Mouse (Mus musculus) heart, postnatal 4 days (tissue): Measurements from ENCODE around the gene Lgals9. TPM values are rescaled to one million over a fixed set of nuclear protein-coding genes. Genes with fewer than 3 reads are reported as not detected.
"Not testable (repeated sequence)": the region's sequence is repeated elsewhere in the genome, so short reads cannot be mapped to it uniquely, and the experiment has no call there.

Experiments
- DNase-seq: peaks from one replicate; pipeline ENCODE4 v3.0.0; 2021
- total RNA-seq, 2 experiments: library from RNA; stranded (reverse); gene quantifications; 2 replicates each; pipeline ENCODE4 v1.2.3; 2021

Gene Lgals9
- 10 to 100 TPM; 51.8 to 56.0 TPM for total RNA-seq

DNA sequence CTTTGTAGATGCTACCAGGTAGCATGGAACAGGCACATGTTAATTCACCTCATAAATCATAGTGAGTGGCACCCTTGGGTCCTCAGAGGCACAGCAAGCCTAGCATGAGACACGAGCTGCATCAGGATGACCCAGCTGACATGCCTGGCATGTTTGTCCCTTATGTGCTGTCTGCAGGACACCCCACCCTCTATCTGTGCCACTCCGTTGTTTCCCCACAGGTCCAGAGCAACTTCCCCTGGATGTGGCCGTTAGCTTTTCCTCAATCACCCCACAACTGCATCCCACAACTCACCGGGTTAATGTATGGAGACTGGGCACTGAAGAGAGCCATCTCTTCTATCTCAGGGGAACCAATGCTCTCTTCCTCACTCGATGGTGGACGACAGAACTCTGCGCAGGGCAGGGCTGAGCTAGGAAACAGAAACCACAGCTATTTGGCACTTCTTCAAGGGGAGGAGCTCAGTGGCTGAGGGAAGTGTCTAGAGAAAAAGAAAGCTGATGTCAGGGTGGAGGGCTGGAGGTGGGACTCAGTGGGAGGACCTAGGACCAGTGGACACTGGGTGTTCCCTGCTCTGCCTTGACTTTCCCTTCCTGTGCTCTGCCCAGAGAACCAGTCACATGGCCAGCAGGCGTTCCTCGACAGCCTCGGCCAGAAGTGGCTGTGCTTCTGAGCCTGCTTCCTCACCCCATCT is at the start of gene Lgals9:
TSS of gene Lgals9 (minus strand) at position 464 of the 695 bp plus-strand sequence.
- DNase-seq = peak; percentile 78

DNA sequence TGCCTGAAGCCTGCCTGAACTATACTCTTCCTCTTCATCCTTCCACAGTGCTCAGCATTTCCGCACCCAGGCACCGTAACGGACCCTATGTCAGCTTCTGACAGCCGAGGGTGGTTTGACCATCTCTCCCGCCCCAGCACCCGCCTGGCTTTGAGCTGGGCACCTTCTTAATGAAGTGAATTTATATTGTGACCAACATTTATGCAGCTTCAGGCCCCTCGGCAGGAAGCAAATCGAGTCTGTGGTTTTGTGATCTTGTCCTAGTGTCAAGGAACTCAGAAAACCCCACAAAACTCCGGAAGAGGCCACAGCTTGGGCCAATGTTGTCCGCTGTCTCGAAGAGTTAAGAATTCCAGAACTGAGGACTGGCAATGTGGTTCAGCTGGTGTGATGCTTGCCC is 48.9 kb upstream of the Lgals9 start:
- no peak for DNase-seq

DNA sequence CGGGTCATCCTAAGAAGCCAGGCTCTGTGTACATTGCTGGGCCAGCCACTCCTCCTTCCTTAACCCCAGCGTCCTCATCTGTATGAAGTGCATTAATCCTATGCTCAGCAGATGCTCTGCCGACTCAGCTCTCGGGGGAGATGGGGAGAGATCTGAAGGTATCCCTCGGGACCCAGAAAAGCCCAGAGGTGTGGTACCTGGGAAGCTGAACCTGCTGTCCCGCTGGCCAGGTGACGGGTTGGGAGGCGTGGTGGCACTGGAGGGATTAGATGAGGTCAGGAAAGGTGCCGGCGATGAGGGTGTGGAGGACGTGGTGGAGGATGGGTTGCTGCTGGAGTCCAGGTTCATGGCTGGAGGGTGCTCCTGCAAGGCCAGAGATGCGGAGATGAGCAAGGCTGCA is 48.3 kb upstream of the Lgals9 start:
- no peak for DNase-seq

DNA sequence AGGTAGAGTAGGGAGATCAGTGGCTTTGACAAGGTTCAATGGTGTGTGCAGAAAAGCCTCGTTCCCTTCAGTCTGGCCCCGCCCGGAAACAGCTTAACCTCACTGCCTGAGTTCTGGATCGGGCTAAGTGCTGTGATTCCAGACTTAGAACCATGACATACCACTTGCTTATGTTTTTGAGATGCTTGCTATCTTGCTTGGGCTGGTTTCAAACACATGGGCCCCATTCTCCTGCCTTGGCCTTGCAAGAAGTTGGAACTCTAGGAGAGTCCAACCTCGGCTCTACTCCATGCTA is 46.7 kb upstream of the Lgals9 start:
- peak; percentile 13 for DNase-seq

DNA sequence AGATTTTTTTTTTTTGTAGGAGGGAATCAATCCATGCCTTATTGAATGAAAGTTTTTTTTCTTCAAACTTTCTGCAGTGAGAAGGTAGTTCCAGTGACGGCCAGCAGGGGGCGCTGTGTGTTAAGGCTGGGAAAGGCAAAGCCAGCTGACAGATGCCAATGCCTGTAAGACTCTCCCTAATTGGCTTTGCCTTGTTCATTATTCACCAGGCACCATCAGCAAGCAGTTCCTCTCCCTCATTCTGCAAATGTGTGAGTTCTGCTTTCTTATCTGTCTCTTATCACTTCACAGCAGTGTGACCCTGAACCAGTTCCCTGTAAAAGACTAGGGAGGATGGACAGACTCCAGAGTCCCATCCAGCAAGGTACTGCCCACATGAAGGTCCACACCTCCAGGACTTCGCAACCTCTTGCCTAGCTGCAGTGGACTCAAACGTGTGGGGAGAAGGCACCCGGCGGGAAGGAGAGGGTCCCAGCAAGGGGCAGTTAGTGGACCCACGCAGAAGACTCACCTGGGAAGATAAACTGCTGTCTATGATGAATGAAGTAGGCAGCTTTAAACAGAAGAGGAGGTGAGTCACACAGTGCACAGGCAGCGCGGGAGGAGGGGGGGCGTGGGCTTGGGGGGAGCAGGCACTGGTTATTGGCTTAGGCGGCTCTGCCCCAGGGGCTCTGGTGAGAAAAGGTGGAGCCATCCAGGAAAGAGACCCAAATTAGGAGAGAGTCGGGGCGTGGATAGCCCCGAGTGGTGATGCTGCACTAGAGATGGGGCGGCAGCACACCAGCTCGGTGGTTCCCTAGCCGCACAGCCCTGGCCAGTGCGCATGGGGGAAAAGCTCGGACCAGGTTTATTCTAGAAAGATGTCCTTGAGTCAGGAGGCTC is 46.1 kb upstream of the Lgals9 start:
- peak; percentile 95 for DNase-seq

DNA sequence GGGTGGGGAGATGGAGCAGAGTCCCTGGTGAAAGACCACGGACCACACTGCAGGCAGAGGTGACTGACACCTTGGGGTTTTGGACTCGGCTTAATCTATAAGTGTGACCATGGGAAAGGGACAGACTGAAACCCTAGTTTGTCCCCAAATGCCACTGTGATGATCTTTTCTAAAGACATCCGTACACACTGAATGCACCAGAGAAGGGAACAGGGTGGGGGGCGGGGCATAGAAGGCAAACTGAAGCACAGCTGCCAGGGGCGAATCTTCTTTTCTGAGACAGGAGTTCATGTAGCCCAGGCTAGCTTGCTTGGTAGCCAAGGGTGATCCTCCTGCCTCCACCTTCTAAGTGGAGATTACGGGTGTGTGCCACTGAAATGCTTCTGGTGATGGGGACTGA is 39.0 kb upstream of the Lgals9 start:
- DNase-seq = no peak

DNA sequence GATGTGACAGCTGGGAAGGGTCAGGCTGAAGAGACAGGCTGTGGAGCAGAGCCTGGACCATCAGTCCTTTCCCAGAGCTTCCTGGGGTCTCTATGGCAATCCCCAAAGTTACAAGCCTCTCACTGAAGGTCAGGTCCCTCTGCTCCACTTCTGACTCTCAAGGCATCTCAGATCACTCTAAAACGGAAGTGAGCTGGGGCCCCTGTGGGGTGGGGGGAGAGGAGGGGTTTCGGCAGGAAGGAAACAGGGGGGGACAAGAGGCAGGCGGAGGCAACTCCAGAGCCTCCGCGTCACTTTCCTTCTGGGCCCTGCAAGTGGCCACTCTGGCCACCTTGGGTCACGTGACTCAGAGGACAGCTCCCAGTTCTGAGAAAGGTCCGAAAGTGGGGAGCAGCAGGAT is 38.6 kb upstream of the Lgals9 start:
- DNase-seq = peak; percentile 53

DNA sequence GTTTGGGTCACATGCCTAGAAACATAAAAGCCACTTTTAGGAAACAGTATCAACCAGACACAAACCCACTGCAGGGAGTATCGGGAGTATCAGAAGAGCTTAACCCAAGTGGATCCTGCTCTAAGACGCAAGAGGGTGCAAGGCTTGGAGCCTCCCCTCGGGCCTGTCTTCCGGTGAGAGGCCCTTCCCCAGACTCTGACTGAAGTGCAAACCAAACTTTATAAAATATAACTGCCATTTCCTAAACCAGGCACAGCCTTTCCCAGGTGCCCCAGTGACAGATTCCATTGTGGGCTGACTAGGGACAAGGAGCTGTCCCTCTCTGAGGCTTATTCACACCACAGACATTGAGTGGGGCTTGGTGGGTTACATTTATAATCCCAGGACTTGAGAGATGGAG is 38.1 kb upstream of the Lgals9 start:
- no peak for DNase-seq

DNA sequence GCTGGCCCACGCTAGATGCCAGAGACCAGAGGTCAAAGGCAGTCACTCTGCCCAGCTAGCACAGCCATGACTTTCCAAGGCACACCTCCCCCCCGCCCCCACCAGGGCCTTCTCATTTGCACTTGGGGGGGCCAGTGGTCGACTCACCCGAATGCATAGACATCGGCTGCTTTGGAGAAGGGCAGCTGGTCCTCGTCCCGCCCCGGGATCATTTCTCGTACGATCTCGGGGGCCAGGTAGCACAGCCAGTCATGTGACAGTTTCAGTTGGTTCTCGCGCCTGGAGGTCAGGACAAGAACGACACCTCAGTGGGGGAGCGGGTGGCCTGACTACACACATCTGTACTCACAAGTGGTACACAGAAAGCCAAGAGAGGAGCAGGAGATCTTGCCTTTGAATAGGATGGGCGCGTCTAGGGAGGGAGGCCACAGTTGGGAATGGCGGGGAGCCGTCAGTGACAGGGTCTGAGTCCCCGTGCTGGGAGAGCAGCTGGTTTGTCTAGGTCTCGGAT is 35.8 kb upstream of the Lgals9 start:
- DNase-seq = no peak

DNA sequence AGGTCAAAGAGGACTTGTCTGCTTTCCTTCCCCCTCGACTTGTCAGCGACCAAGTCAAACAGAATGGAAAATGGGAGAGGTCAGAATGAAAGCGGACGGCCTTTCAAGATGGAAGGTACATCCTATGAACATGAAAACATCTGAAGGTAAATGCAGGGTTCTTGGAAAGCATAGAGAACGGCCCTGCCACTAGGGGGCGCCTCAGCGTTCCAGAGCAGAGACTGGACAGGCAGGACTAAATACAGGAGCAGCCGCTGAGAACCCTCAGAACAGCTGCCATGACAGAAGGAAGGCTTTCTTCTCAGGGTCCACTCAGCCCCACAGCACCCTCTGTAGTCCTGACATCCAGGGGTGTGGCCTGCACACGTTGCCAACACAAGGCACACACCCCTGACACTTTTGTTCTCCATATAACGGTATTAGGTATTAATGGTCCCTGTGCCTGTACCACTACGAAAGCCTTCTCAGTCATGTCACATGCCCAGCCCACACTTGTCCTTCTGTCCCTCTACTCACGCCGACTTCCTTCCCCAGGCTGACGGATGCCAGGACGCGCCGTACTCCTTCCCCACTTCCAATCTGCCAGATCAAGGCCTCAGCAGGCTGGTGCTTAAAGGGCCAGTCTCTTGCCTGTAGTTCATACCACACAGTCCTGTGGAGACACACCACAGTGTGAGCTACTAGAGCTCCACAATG is 35.2 kb upstream of the Lgals9 start:
- DNase-seq = peak; percentile 58

DNA sequence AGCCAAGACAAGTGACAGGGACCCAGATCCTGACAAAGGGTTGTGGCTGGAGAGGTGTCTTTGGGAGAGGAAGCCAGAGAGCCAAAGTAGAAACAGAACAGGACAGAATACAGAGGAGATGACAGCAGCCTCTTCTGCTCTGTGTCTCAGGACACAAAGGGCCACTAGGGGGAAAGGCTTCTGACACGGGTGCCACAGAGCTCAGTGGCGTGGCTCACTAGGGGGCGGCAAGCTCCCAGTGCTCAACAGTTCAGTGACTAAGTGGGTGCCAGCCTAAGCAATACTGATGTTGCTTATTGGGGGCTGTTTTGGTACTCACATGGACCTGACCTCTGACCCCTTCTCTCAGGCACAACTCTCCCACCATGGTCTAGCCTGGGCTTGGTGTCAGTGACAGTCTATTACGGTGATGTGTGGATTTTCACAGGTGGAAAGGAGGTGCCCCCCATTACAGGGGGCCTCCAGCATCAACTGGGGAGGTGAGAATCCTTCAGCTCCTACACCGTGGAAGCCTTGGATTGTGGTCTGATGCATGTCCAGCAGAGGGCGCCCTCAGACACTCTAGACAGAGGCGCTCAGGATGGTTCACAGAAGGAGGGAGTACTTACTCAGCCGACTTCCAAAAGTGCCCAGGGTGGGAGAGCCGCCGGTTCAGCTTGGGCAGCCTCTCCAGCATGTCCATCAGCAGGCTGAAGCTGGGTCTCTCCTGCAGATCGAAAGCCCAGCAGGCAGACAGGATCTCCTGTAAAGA is 34.4 kb upstream of the Lgals9 start:
- peak; percentile 87 for DNase-seq

DNA sequence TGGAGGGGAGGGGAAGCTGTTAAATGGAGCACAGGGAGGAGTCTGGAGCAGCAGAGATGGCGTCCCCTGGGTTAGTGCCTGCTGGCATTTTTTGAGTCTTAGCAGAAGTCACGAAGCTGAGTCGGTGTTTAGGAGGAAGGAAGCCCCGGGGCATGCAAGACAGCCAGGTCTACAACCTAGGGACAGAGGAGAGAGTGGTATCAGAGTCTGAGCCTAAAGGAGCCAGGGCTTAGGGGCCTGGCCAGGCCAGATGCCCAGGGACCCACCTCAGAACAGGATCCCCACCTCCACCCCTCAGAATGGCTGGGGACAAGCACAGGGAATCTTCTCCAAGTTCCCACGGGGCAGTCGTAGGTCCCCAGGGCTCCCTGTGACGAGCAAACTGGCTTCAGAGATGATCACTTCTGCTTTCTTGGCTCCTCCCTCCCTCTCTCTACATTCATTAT is 32.4 kb upstream of the Lgals9 start:
- no peak for DNase-seq

DNA sequence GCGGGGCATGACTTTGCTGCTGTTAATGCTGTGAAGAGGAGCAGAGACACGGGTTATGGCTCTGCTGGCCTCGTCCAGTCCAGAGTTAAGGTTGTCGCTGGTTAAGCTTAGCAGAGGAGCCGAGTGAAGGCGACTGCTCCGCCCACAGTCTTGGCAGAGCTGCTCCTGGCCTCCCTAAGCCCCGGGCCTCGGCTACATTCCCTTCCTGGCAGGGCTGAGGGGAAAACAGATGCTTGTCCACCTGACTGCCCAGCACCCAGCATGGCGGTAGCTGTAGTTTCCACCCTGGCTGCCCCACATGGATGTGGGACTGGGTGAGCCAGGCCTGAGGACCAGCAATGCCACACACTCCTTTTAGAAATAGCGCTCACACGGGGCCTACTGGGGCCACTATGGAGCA is 31.5 kb upstream of the Lgals9 start:
- no peak for DNase-seq

DNA sequence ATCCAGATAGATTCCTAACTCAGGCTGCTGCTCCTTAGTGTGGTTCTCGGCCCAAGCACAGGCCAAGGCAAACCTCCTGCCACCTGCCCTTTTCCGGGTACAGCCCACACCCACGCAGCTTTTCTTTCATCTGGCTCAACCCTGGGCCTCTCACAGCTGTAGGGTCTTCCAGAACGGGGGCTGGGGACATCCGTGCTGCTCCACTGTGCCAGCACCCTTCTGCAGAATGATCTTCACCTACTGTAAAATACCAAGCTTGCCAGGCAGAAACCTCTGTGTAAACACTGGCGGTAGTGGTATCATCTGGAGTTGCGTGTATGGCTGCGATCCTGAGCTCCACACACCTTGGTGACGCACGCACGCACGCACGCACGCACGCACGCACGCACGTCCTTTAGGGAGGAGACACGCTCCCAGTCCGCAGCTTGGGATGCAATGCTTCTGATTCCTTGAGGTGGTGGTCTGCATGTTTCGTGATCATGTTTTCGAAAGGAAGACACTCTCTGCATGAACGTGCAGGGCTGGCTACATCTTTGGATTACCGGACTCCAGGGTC is 31.0 kb upstream of the Lgals9 start:
- DNase-seq = no peak

DNA sequence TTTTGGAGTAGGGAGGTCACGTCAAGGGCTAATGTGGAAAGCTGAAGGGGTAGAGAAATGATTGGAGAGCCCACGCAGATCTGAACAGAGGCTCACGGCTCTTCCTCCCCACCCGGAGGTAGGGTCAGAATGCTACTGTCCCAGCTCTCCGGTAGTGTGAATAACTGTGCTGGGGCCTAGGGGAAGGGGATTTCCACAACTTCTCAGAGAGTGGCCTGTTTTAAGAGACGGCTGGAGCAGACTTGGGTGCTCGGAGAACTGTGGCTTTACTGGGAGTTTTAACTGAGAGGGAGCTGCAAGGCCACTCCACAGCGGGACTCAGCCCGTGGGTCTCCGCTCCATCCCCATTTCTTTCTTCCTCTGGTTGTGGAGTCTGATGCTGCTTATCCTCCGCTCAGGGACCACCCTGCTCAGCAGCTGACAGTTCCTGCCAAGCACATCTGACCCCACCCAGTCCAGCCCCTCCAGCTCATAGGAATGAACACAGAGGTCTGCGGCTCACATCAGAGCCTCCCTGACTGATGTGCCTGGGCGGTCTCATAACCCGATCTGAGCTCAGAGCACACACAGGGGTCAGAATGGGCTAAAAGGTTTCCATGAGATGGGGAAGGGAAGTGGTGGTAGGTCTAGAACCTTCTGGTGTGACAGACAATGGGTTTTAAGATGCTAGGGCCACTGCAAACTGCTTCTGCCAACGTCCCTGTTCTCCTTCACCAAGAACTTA is 30.0 kb upstream of the Lgals9 start:
- DNase-seq = peak; percentile 23

DNA sequence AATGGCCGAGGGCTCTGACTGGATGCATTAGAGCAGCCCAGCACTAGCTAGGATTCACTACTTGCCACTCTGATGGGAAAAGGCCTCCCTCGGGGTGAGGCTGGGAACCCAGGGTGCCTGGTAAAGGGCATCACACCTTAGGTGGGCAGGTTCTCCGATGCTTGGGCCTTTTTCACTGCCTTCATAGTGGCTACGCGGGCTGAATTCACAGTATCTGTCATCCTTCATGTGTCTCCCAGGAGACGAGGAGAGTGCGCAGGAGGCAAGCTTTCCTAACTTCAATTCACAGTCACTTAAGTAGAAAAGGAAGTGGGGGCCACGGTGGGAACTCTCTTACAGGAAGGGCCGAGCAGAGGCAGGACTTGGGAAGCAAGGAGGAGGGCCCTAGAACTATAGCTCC is 29.1 kb upstream of the Lgals9 start:
- DNase-seq = peak; percentile 38

DNA sequence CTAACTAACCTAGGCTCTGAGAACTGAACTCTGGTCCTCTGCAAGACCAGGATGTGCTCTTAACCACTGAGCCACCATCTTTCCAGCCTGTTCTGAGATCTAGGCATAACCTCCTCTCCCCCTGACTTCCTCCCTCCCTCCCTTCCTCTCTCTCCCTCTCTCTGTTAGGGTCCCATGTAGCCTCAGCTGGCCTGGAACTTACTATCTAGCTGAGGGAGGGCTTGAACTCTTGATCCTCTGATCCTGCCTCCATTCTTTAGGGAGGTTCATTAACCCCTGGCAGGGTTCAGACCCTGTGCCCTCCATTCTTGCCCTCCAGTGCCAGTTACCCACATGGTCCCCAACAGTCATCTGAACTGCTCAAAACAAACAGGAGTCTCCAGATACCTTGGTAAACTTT is 28.3 kb upstream of the Lgals9 start:
- no peak for DNase-seq

DNA sequence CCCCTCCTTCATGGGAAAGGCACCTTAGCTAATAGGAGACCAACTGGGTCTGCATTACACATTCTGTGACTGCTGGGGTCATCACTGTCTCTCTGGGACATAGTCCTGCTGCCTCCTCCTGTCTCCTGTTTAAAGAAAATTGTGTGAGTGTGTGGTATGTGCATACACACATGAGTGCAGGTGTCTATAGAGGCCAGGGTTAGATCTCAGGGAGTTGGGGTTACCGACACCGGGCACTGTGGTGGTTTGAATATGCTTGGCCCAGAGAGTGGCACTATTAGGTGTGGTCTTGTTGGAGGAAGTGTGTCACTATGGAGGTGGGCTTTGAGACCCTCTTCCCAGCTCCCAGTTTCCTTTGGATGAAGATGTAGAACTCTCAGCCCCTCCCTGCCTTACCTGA is 27.8 kb upstream of the Lgals9 start:
- DNase-seq = no peak

DNA sequence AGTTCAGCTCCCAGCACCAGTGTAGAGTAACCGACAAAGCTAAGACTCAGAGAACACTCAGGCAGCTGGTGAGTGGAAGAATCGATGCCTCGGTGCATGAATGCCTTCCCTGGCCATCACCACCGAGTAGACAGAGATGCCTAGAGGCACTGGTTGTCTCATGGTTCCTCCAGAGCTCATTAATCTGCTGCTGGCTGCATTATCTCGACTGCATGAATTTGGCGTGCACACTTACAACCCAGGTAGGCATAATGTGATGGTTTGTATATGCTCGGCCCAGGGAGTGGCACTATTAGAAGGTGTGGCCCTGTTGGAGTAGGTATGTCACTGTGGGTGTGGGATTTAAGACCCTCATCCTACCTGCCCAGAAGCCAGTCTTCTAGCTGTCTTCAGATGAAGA is 24.1 kb upstream of the Lgals9 start:
- no peak for DNase-seq

DNA sequence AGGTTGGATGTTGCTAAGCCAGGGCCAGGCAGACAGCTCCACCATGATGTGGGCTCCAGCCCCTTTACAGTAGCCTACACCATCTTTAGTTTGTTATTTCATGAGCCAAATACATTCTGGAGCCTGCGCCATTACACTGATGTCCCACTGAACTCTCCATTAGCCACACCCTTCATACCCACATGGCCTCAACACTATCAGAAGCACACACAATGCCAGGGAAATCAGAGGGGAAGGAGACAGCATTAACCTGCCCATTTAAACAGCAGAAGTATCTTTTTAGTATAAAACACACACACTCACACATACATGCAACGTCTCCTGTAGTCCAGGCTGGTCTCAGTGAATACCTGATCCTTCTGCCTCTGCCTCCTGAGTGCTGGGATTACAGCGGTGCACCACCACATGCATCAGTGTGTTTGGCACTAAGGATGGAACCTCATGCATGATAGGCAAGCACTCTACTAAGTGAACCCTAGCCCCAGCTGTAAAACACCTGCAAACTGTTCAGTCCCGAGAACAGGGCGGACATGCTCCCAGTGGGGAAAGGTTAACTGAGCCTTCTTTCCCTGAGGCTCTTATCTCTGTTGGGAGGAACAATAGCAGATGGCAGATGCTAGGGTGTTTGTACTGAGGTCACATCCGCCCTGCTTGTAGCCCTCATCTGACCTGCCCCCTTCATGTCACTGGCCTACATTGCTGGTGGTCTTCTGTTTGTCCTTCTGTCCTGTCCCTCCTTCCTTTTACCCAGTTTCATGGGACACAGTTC is 23.4 kb upstream of the Lgals9 start:
- DNase-seq = no peak

DNA sequence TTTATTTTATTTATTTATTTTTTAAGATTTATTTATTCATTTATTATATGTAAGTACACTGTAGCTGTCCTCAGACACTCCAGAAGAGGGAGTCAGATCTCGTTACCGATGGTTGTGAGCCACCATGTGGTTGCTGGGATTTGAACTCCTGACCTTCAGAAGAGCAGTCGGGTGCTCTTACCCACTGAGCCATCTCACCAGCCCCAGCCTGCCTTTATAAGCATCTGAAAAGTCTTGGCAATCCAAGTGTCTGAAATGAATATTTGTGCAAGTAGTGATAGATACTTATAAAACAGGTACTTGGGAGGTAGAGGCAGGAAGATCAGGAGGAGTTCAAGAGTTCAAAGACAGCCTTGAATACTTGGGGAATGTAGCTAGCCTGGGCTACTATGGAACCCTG is 22.6 kb upstream of the Lgals9 start:
- not testable (repeated sequence) for DNase-seq
